Mouse (Mus musculus): ENCODE measurements around the gene Stard7.
"Not testable (repeated sequence)": the region's sequence is repeated elsewhere in the genome, so short reads cannot be mapped to it uniquely, and the experiment has no call there.

Gene Stard7

DNA sequence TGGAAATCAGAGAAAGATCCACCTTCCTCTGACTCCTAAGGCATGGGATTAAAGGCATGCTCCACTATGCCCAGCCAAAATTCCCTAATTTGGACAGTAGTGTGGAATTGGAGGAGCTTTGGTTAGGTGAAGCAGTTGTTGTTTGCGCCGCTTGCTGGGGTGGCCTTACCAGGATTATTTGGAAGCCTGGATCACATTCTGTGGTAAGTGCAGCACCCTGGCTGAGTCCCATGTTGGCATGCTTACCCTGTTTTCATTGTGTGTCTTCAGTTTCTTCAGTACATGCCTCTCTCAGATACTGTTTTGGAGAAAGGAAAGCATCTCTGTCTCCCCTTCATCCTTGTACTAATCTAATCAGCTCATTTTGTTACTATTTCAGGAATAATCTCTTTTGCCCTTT lies 4.6 kb downstream of the Stard7 start:
- no peak for DNase-seq (ENCODE audit: extremely low read depth, low read depth)

- DNase-seq (ENCODE audit: extremely low read depth, low read depth), result no peak
These were observed 5.7 kb downstream of the Stard7 start for GRCm38 (mm10) chr2:127275551-127276320.

DNA sequence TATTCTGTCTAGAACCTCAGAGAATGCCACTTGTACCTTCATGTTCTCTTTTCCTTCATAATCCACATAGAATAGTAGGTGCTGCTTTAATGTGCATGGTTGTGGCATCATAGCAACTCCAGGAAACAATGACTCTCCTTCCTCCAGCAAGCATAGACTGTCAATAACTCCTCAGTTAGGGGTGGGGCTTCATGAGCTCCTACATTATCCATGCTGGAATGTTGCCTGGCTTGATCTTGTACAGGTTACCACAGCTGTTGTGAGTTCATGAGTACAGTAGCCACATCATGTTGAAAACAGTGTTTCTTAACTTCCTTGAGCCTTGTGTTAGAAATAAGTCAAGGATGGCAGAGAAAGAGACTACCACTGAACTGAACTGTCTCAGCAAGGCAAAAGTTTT lies 8.1 kb downstream of the Stard7 start:
- DNase-seq (ENCODE audit: extremely low read depth, low read depth), result no peak

- DNase-seq (ENCODE audit: extremely low read depth, low read depth), result no peak
These were observed 22.2 kb downstream of the Stard7 start for GRCm38 (mm10) chr2:127292250-127292649.

DNA sequence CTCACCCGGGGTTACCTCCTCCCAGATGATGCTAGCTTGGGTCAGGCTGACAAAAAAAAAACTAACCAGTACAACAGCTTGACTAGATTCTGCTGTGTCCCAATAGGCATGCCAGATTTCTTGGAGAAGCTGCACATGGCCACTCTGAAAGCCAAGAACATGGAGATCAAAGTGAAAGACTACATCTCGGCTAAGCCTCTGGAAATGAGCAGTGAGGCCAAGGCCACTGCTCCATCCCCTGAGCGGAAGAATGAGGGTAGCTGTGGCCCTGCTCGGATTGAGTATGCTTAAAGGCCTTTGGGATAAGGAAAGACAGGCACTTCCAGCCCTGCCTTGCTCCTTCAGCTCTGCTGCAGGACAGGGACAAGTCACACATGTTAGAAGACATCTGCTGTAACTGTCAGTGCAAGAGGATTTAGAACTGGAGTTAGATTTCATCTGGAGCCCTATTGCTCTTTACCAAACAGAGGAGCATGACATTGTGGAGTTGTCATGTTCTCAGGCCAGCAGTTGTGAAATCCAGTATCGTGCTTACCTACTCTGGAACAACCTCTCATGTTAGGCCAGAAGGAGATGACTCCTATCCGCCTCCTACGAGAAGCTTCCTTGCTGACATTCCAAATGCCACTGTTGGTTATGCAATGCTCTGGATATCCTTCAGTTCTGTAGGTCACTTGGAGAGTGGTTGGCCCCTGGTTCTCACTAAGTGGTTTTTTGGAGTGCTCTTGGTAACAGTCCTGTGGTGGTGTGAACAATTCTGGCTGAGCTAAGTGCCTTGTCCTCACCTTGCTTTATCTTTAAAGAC lies 27.2 kb downstream of the Stard7 start:
- no peak for DNase-seq (ENCODE audit: extremely low read depth, low read depth)

DNA sequence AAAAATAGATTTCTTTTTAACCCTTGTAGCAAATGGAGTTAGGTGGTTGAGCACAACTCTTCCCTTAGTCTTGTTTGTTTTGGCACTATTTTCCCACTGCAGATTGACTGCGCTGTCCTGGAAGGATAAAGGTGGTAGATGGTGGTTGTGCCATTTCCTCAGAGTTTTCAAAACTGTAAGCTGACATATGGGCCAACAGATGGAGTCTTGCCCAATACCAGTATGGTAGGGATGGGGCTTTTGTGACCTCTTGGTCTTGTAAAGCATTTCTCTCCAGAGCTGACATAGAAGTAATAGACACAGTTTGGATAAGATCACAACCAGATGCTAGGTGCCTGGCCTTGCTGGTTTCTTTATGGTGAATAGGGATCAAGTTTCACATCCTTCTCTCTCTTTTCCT lies 28.0 kb downstream of the Stard7 start:
- DNase-seq (ENCODE audit: extremely low read depth, low read depth), result no peak

GRCm38 (mm10) chr2:127300701-127301100 lies 30.7 kb downstream of the Stard7 start:
- DNase-seq (ENCODE audit: extremely low read depth, low read depth), result no peak

DNA sequence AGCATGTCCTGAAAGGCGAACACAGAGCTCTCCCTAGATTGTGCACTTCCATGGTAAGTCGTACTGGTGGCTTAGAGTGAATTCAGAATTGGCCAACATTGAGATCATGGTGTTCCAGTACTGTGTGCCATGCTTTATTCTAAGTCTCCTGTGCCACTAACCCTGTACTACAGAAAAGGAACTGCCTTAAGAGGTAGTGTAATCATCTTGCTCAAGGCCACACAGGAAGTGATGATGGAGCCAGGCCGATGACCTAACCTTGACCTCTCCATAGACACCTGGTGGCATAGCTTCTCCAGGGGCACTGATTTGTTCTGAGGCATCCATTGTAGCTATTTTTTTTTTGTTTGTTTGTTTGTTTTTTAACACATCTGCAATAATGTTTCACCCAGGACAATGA lies 31.9 kb downstream of the Stard7 start:
- no peak for DNase-seq (ENCODE audit: extremely low read depth, low read depth)

- DNase-seq (ENCODE audit: extremely low read depth, low read depth), result not testable (repeated sequence)
These were observed 34.2 kb downstream of the Stard7 start for GRCm38 (mm10) chr2:127304192-127304591.

GRCm38 (mm10) chr2:127304609-127305210 lies 34.7 kb downstream of the Stard7 start:
- no peak for DNase-seq (ENCODE audit: extremely low read depth, low read depth)

DNA sequence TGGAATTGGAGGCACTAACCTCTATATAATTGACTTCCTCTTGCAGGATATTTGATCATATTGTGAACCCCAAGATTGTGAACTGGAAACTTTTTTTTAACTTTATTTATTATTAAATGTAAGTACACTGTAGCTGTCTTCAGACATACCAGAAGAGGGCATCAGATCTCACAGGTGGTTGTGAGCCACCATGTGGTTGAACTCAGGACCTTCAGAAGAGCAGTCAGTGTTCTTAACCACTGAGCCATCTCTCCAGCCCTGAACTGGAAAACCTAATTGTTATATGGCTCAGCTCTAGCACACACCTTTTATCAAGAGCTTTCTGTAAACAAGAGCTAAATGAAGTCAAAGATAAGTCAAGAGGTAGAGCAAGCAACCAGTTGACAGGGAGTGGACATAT lies 36.1 kb downstream of the Stard7 start:
- DNase-seq (ENCODE audit: extremely low read depth, low read depth), result no peak

GRCm38 (mm10) chr2:127307179-127307578 lies 37.2 kb downstream of the Stard7 start:
- DNase-seq (ENCODE audit: extremely low read depth, low read depth), result no peak

DNA sequence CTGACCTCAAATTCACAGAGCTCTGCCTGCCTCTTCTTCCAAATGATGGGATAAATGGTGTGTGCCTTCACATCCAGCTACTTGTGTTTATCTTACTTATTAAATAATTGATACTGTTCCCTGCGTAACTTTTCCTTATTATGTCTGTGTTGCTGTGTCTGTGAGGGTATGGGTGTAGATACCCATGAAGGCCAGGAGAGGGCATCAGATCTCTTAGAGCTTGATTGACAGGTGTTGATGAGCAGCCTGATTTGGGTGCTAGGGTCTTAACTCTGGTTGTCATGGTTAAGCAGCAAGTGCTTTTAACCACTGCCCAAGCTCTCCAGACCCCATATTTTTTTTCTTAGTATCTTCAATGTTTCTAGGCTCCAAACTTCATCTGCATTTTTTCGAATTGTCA lies 38.6 kb downstream of the Stard7 start:
- no peak for DNase-seq (ENCODE audit: extremely low read depth, low read depth)

DNA sequence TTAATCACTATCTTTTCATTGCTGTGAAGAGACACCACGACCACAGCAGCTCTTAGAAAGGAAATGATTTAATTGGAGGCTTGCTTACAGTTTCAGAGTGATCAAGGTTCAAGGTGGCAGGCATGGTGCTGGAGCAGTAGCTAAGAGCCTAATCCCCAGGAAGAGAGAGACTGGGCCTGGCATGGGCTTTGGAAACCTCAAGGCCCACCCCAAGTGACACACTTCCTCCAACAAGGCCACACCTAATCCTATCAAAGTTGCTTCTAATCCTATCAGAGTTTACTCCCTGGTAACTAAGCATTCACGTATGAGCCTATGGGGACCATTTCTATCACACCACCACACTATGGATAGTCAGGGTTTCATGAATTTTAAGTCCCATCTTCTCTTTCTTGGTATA lies 40.2 kb downstream of the Stard7 start:
- DNase-seq (ENCODE audit: extremely low read depth, low read depth), result no peak

GRCm38 (mm10) chr2:127310685-127311084 lies 40.7 kb downstream of the Stard7 start:
- DNase-seq (ENCODE audit: extremely low read depth, low read depth), result no peak

DNA sequence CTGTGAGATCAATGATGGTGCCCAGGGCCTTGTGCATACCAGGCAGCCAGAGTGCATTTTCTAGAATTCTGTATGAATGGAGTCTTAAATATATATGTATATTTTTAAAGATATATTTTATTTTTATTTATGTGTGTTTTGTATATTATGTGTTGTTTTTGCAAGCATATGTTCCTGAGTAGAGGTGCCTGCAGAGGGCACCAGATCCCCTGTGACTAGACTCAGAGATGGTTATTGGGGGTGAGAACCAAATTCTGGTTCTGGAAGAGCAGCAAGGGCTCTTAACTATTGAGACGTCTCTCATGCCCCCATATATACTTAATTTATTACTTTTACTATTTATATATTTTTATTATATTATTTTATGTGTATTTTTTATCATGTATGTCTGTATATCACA lies 41.2 kb downstream of the Stard7 start:
- no peak for DNase-seq (ENCODE audit: extremely low read depth, low read depth)

DNA sequence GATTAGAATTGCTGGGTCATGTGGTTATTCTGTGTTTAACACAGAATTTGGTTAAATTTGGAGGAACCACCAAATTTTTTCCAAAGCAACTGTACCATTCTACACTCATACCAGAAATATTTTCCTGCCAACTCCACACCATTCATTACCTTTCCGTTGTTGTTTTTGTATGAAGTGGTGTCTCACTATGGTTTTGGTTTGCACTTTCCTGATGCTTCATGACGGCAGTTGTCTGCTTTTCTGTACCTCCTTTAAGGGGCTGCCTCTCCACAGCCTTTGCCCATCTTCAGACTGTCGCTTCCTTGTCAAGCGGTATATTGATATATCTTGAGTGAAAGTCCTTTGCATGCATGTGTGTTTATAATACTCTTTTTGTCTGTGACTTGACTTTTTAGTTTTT lies 42.8 kb downstream of the Stard7 start:
- DNase-seq (ENCODE audit: extremely low read depth, low read depth), result no peak

GRCm38 (mm10) chr2:127313878-127314277 lies 43.9 kb downstream of the Stard7 start:
- no peak for DNase-seq (ENCODE audit: extremely low read depth, low read depth)

GRCm38 (mm10) chr2:127314467-127315154 lies 44.6 kb downstream of the Stard7 start:
- DNase-seq (ENCODE audit: extremely low read depth, low read depth), result no peak

DNA sequence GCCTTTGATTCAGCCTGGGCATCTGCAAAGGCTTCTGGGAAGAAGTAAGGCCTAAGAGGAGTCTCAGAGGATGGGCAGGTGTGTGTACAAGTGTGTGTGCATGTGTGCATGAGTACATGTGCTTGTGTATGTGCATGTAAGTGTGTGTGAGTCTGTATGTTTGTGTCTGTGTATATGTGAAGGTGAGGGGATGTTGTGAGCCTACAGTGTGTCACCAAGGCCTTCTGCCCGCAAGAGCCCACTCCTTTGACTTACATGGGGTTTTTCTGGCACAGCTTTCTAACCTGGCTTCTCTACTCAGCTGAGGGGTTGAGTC lies 45.1 kb downstream of the Stard7 start:
- DNase-seq (ENCODE audit: extremely low read depth, low read depth), result no peak

- DNase-seq (ENCODE audit: extremely low read depth, low read depth), result no peak
These were observed 46.4 kb downstream of the Stard7 start for GRCm38 (mm10) chr2:127316431-127316830.

DNA sequence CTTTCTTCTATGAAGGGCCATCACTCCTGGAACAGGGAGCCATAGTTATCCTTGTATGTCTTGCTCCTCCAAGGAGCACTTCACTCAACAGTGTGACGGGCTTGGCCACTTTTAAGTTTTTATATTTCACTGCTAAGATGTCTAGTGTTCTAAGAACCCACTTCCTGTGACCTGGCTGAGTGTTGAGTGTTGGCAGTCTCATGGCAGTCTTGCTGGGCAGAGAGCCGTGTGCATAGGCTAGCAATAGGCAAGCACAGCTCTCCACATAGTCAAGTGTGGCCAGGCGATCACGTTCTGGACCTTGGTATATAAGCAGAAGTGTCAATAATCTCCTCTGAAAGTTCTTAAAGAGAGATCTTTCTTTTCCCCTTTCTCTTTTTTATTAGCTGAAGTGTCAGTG lies 48.1 kb downstream of the Stard7 start:
- DNase-seq (ENCODE audit: extremely low read depth, low read depth), result no peak
